Mouse (Mus musculus): Measurements from ENCODE around the gene Golga4.

DNA sequence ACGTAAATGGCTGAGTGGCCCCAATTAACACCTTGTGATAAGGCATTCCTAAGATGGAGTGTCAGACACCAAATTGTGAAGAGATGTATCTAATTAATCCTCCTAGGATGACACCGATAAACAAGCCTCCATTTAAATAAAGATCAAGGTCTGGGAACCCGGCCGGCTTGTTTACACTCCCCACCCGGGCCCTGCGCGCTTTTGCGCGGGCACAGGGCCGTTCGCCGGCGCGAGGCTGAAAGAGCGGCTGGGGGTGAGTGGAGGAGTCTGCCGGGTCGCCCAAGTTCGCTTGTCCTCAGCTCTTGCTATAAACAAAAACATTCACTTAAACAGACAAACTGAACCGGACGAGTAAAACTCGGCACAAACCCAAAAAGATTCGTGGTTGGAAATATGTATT is 18.4 kb upstream of the Golga4 start:
- TF ChIP-seq CTCF (IDR thresholded peaks at IDR 0.05; ENCODE audit: insufficient read depth, low read length) (no peak), POLR2A (IDR thresholded peaks at IDR 0.05; ENCODE audit: borderline replicate concordance, extremely low read depth, low read depth, low read length) (no peak)

All from lung, adult 2 months (tissue).